Mouse (Mus musculus): ENCODE measurements at regions not wholly inside any gene's neighbourhood (a gene's known extent, or its start where the extent isn't known, plus 50 kb on each side); places are given as distances from the start of the nearest gene placed in this dataset.

GRCm38 (mm10) chr13:19883896-19884658 is 60.0 kb upstream of the Gpr141 start:
- no peak for DNase-seq

GRCm38 (mm10) chr13:19882889-19883288 is 58.8 kb upstream of the Gpr141 start:
- DNase-seq = no peak

GRCm38 (mm10) chr13:19881772-19882171 is 57.7 kb upstream of the Gpr141 start:
- DNase-seq = no peak

GRCm38 (mm10) chr13:19874621-19875249 is 50.7 kb upstream of the Gpr141 start:
- DNase-seq = no peak
